Mouse (Mus musculus) thymus, postnatal 4 days (tissue): ENCODE data around the gene Tmem125.

Source experiments
- DNase-seq: peaks from one replicate; pipeline ENCODE4 v3.0.0; 2021

The Tmem125 gene

DNA sequence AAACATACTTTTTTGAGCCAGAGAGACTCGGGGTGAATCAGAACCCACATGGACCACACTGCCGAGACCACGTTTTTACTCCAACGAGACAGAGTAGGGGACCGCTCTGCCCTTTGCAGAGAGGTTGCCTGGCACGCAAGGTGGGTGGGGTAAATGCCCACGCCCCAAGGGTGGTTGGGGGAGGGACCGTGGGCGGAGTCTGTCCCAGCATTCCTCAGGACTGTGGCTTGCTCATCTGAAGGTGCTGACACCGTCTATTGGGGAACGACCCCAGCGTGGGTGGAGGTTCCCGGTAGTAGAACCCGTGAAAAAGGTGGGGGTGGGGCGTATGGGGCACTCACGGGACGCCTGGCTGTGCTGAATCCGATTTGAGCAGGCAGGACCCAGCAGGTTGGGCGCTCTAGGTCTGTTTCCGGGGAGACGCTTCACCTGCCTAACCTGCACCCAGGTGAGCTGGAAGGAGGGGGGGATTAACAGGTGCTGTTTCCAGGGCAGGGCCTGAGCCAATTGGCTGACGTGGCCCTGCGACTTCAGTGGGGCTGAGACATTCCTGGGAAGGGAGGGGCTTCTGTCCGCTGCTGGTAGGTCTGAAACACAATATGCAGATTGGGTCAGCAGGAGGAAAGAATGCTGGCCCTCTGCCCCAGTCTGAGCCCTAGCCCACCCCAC lies at the start of gene Tmem125:
TSS of gene Tmem125 (minus strand) at position 453 of the 669 bp plus-strand sequence.
- peak; percentile 76 for DNase-seq

DNA sequence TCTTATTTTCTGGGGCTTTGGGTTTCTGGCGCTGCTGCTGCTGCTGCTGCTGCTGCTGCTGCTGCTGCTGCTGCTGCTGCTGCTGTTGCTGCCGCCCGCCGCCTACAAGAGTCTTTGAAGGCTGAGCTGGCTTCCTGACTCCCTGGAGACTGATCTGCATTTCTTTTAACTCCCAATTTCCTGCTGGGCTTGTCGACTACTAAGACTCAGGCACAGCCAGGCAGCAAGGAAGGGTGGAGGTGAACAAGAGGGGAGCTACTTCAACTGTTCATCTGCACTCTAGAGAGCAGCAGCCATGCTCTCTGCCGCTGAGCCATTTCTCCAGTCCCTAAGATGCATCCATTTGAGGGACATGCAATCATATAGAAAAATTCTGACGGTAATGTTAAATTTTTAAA lies 45.9 kb upstream of the Tmem125 start:
- DNase-seq, result no peak

DNA sequence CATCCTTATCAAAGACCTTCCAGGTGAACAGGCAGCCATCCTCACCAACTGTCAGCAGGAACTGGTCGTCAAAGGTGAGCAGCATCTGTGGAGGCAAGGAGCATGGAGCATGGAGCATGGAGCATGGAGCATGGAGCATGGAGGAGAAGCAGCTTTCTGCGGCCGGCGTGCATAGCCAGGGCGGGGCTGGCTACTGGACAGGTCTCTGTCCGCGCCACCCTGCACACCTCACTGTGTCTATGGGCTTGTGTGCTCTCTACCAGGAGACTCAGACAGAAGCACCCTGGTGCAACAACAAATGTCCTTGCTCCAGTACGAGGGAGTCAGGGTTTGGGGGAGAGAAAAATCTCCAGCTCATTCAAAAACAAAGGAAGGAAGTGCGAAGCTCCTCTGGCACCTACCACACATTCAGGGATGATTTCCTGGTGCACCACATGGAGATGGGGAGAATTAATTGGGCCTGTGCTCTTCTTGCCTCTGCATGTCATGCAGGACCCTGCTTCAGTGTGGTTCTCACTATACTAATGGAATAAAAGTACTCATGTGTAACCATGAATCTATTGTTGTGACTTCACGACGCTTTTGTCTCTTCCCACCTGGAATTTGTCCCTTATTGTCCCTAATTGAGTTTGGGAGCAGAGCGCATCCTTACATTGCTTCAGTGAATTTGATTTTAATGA lies 45.3 kb upstream of the Tmem125 start:
- no peak for DNase-seq

DNA sequence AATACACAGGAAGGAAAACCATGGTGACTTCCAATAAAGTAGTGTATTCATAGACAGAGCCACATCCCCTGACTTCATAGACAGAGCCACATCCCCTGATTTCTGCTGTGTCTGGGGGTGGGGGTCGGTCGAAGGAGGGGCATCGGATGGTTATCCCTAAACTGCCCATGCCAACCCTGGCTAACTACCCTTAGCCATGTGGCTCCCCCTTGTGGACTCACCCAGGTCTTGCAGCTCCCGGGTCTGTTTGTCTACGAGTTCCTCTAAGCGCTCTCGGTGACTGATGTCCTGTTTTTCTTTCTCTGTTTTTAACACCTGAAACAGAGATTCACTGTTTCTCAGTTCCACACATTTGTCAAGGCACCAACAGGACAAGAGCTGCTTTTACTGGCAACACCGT lies 38.8 kb upstream of the Tmem125 start:
- DNase-seq, result peak; percentile 35

DNA sequence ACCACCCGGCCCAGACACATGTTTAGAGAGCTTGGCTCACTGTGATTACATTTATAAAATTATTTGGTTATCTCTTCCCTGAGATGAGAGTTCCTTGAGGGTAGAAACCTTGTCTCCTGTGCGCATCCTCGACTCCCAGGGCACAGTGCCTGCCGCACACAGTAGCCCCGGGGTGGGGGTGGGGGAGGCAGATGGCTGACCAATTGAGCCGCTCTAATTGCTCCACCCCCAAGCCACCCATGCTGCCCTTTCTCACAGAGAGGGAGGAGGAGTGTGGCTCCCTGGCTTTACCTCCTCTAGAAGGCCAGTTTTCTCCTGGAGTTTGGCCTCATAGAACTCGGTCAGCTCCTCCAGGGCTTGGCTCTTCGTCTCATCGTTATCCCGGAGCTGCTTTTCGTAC lies 37.7 kb upstream of the Tmem125 start:
- no peak for DNase-seq

DNA sequence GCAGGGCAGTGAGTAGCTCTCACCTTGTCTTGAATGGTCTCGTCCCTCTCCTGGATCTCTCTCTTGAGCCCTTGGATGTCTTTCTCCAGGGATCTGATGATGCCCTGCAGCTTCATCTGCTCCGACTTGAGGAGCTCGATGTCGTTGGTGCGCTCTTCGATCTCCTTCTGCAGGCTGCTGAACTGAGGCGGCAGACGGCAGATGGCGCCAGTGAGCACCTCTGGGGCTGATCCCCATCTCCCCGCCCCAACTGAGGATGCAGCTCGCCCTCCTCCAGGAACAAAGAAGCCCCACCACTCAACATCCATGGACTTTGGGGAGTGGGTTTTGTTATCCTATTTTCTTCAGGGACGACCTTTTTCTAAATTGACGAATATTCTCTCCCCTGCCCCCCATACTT lies 35.5 kb upstream of the Tmem125 start:
- DNase-seq, result peak; percentile 82

DNA sequence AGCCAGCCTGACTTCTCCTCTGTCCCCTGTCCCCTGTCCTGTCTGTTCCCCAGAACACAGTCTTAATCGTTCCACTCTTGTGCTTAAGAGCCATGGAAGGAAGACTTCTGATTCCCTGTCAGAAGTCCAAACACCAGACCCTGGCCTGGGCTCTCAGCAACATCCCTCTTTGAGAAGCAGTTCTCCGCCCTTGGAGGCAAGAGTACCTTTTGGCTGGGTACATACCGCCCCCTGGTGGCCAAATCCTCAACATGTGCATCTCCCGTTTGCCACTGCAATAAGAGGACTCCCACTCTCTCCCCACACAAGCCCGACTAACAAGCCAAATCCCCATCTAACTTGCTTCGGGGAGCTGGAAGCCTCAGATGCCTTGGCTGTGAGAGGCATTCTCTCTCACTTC lies 32.3 kb upstream of the Tmem125 start:
- peak; percentile 89 for DNase-seq

DNA sequence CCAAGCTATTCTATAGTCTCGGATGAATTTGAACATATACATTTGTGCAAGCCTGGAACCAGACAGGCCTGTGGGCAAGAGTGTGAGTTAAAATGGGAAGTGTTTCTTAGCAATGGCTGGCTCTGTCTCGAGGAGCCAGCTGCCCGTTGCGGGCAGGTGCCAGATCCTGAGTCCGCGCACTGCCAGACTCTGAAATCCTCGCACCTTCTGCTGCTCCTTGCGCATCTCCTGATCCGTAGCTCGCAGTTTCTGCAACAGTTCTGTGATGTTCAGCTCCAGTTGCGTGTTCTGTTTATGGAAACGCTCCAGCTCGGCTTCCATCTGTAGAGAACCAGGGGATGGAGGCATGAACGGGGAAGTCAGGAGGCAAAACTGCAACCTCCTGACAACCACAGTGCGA lies 27.6 kb upstream of the Tmem125 start:
- DNase-seq, result no peak

DNA sequence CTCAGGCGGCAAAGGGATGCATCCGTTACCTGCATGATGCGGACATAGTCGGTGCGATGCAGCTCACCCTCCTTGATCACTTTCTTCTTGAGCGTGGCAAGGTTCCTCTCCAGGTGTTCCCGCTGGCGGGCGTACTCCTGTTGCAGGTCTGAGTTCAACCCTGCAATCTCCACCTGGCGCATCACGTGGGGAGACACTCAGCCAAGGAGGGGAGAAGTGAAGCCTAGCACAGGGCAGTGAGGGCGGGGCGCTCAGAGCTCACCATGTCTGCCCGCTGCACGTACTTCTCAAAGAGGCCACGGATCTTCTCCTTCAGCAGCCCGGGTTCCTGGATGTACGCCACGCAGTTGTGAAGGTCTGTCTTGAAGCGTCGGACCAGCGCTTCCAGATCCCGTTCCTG lies 25.5 kb upstream of the Tmem125 start:
- DNase-seq, result no peak

DNA sequence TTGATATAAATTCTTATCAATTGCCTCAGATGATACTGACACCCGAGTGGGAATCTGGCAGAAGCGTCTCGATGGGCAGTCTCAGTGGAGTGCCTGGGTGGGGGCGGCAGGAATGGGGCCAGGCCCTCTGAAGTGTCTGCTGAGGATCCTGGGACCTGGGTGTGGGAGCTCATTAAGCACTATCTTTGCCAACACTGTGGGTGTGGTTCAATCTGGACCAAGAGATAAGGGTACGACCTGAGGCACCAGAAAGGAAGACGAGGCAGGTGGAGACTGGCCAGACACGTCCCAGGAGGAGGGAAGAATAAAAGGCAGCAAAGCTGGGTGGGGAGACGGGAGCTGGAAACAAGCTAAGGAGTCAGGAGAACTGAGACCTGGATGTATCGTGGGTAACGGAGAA lies 24.9 kb upstream of the Tmem125 start:
- DNase-seq, result no peak

DNA sequence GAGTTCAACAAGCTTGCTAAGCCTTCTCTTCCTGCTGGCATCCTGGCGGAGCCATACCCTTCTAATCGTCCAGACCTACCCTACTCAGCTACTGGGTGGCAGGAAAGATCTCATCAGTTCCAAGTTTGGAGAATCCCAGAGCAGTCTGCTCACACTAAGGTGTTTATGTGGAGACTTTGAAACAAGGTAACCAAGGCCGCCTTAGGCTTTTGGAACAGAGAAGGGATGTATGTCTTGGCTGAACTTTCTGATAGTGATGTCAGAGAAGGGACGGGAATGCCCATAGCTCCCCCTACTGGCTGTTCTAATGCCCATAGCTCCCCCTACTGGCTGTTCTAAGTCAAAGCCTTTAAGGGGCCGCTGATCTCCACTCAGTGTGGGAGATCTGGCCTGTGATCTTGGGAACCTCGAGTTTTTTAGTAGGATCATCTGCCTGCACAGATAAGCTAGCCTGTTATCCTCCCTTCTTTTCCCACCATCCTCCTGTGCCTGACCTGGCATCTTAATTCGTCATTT lies 22.4 kb upstream of the Tmem125 start:
- peak; percentile 58 for DNase-seq

DNA sequence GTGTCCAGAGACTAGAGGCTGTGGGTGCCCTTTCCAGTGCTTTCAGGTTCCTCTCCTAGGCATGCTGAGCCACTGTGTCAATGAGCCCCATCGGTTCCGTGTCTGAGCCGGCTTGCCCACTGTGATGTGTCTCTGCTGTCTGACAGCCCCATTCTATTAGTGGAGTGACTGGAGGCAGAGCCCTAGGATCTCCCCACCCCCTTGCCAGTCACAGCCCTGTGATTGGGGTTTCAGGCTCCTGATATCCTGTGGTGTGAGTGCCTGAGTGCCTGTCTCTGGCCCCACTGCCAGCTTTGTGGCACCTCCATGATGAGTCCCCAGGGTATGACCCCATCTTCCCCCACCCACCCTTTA lies 21.1 kb upstream of the Tmem125 start:
- no peak for DNase-seq

DNA sequence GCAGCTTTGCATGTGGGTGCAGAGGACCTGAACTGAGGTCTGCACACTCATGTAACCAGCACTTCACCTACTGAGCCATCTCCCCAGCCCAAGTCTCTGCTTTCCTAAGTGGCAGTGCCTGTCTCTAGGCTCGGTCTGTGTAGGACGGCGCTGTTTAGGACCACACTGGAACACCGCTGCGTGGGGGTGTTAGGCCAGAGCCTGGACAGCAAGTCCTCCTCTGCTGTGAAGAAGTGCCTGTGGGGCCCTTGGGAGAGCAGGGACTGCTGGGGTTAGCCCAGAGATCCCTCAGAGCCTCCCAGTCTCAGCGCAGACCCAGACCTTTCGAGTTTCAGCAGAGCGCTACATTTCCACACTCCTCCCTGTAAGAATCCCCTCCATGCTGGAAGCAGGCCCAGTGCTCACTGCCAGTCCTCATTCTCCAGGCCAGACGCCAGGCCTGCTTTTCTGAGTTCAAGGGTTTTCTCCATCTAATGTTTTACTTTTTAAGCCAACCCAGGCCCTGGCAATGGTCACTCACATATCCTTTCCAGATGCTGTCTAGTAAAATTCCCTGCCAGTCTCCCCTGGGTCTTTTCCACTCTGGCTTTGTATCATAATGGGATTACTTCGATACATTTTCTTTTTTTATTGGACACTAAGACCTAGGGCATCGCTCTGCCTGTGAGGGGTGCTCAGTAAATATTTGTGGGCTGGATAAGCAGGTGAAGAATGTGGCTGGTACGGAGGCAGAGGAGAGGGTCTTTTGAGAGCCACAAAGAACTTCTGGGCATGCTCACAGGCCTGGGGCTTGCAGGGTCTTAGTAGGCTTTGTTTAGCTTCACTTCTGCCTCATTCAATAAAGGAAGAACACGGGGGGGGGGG lies 20.4 kb upstream of the Tmem125 start:
- DNase-seq, result no peak

DNA sequence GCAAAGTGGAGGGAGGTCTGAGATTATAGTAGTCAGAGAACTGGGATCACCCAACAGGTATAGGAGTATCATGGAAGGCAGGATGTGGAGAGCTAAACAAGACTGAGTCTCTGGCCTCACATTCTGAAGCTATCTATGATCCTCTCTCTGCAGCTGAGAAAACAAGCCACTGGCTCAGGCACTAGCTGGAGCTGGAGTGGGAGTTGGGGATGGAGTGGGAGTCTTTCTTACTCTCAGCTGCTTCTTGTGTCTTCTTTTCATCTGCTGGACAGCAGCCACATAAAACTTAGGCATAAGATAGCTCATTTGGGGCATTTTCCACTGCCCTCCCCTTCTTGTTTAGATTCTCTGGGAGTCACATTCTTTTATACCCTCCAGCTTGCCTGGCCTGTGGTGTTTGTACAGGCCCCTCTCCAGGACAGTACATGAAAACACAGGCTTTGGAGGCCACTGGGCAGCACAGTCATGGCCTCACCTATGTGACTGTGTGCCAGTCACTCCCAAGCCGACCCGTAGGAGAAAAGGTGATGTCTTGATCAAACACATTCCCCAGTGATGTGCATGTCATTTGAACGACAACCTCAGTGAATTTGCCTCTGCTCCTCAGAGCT lies 9.3 kb upstream of the Tmem125 start:
- no peak for DNase-seq

DNA sequence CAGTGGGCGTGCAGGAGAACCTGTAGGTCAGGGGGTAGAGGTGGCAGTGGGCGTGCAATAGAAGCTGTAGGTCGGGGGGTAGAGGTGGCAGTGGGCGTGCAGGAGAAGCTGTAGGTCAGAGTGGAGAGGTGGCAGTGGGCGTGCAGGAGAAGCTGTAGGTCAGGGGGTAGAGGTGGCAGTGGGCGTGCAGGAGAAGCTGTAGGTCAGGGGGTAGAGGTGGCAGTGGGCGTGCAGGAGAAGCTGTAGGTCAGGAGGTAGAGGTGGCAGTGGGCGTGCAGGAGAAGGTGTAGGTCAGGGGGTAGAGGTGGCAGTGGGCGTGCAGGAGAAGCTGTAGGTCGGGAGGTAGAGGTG lies 4.3 kb upstream of the Tmem125 start:
- peak; percentile 26 for DNase-seq

DNA sequence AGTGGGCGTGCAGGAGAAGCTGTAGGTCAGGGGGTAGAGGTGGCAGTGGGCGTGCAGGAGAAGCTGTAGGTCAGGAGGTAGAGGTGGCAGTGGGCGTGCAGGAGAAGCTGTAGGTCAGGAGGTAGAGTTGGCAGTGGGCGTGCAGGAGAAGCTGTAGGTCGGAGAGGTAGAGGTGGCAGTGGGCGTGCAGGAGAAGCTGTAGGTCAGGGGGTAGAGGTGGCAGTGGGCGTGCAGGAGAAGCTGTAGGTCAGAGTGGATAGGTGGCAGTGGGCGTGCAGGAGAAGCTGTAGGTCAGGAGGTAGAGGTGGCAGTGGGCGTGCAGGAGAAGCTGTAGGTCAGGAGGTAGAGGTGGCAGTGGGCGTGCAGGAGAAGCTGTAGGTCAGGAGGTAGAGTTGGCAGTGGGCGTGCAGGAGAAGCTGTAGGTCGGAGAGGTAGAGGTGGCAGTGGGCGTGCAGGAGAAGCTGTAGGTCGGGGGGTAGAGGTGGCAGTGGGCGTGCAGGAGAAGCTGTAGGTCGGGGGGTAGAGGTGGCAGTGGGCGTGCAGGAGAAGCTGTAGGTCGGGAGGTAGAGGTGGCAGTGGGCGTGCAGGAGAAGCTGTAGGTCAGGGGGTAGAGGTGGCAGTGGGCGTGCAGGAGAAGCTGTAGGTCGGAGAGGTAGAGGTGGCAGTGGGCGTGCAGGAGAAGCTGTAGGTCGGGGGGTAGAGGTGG lies 3.7 kb upstream of the Tmem125 start:
- DNase-seq, result peak; percentile 56

DNA sequence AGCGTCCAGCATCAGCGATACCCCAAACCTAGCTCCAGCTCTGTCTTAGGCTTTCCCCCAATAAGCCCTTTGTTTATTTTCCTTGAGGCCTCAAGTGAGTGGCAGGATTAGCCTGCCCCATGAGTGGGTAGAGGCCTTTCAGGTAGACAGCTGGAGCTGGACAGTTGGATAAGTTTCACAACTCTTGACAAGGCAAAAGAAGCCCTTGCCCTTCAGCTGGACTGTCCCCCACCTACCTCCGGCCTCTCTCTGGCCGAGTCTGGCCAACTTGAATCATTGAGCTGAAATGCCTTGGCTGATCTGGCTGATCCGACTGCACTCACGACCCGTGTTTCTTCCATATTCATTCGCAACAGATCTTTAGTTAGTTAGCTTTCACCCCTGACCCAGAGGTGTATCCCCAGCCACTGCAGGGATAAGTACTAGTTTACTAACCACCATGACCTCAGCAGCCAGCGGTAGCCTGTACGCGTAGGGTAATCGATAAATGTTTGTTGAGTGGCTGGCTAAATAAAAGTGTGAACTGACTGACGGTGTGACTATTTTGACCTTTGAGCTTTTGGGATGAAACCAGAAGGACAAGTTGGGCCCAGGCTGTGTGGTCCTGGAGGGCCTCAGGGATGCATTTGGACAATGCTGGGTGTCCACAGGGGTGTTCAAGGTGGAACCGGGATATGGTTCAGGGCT lies 740 bp upstream of the Tmem125 start:
- no peak for DNase-seq

DNA sequence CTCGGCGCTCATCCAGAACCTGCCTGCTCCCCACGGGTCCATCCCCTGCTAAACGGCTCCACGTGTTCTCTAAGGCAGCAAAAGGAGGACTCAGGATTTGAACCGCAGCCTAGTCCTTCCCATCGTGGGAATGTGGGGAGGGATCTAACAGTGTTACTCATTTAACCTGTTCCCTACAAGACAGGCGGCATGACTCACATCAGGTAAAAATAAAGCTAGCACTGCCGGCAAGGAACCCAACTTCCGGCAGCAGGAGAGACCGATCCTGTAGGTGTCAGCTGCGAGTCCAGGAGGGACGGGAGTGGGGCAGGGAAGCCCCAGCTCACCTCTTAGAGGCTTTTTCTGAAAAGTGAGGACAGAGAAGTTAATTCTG lies 700 bp downstream of the Tmem125 start:
- DNase-seq, result peak; percentile 34

DNA sequence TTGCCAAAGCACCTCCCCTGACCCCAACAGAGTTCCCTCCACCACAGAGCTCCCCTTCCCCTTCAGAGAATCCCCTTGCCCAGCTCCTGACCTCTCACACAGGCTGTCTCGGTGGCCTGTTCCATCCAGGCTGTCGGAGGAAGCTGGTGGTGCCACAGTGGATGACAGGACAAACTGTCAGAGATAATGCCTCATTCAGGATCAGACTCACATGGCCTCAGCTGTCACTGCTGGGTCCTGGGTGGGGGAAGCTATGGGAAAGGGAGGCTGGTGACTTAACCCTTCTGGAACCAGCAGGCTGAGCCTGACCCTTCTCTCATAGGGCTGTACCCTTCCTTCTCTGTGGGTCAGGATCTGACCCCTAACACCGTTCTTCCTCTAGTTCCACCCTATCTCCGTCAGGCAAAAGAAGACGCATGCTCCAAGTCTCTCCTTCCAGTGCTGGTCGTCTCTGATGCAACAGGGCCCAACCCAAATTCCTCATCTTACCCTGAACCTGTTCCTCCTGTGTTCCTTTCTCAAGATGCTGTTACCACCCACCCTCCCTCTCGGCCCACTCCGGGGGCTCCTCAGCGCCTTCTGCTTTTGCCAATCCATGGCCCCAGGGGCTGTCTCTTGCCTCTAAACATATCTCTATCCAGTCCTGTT lies 1.2 kb downstream of the Tmem125 start:
- DNase-seq, result no peak

DNA sequence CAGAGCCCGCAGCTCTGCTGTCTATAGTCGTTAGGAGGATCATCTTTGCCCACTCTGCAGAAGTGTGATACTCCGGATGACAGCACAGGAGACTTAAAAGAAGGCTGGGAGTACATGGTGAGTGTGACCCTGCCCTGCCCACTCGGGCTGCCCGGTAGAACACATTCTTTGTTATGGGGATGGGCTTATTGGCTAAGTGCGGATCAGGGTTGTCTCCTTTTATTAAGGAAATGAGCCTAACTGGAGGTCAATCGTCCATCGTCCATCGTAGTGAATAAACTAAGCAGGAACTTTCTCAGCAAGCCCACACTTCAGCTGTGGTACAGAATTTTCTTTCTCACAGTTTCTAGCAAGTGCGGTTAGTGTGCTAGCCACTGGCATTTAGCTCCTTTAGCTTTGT lies 3.9 kb downstream of the Tmem125 start:
- DNase-seq, result no peak

DNA sequence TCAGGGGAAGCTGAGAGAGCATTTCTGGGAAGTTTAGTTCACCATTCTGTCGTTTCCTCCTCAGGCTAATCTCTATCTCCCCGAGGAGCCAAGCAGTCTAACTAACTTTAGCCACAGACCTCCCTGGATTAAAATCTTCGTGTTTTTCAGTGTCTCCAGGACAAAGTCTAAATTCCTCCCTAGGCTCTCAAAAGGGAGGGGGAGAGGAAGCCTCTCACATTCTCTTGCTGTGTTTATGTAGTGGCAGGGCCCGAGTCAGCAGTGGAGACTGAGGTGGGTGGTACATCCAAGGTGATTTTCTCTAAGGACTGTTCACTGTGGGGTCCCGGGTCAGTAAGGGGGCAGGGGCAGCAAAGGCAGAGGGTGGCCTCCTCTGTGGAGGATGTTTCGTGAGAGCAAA lies 6.0 kb downstream of the Tmem125 start:
- DNase-seq, result no peak

DNA sequence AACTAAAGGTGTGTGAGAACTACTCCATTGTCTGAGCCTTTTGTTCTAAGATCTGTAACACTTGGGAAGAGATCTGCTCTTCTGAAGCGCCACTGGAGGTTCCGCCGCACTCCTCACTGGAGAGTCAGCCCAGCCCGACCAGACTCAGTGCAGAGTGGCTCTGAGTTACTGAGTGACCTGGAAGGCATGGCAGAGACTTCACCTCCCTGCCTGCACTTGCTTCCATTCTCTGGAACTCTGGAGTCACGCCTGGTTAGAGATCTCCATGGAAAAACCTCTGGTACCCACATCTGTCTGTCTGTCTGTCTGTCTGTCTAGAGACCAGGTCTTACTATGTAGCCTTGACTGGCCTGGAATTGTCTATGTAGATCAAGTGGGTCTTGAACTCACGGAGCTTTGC lies 8.2 kb downstream of the Tmem125 start:
- no peak for DNase-seq
